Mouse (Mus musculus): ENCODE data around the gene Car2. TPM values are rescaled to one million over a fixed set of nuclear protein-coding genes. Genes with fewer than 3 reads are reported as not detected.

Car2 gene
- polyA plus RNA-seq, 1 experiment from 2014 or later, result 83.2 TPM

DNA sequence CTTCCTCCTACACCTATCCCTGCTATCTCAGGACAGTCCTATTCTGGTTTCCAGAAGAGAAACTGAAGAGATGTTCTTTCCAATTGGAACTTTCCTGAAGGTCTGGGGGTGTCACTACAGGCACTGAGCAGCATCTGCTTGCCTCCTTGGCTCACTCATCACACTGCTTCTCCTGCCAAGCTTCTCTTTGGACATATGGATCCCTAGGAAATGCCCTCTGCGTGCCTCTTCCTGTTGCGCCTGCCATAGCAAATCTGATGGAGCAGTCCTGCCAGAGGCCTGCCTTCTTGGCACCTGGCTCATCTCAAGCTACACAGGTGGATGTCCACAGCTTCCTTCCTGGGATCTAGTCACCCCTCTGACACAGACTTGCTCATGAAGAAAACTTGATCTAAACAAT is 64.0 kb downstream of the Car2 start:
- no peak overlapping the region for H3K27ac ChIP-seq (ENCODE audit: low read length)
- ATAC-seq, result no peak
- 83% methylated on average over 2 of the region's 2 CpGs for WGBS

More for the DNA sequence above, 64.0 kb downstream of the Car2 start:
- Histone ChIP-seq H3K9me3 (ENCODE audit: control insufficient read depth, low read length) (no peaks in the 10 kb centered on the region), H3K4me1 (ENCODE audit: control insufficient read depth, insufficient read depth, low read length) (no peaks in the 10 kb centered on the region), H3K36me3 (ENCODE audit: control insufficient read depth, insufficient read depth, low read length) (no peaks in the 10 kb centered on the region), H3K4me3 (ENCODE audit: low read length) (no peak overlapping the region), H3K4me2 (ENCODE audit: low read depth, low read length) (no peak overlapping the region), H3K9ac (ENCODE audit: low read depth, low read length) (no peak overlapping the region), H3K27me3 (replicated peaks; ENCODE audit: control insufficient read depth, insufficient read depth, low read length) (no peaks in the 10 kb centered on the region)

Other genes with a start within 250 kb of the Car2 start
- 21.9 and 23.8 TPM in 2 replicates for gene Car13, start 244.5 kb upstream of the Car2 start, polyA plus RNA-seq (2015; fragmentation: Nextera tagmentation; extraction: Ambion mirVana)
- 0.23 and 0.98 TPM in 2 replicates for gene Car1, start 77.9 kb upstream of the Car2 start, polyA plus RNA-seq (2015; fragmentation: Nextera tagmentation; extraction: Ambion mirVana)
- 2.4 and 5.9 TPM in 2 replicates for gene Car3, start 22.8 kb upstream of the Car2 start, polyA plus RNA-seq (2015; fragmentation: Nextera tagmentation; extraction: Ambion mirVana)

Measured in intestine, embryonic 16.5 days (tissue).